Mouse (Mus musculus): ENCODE measurements around the gene Dedd.

Gene Dedd

GRCm38 (mm10) chr1:171309321-171309720 lies 19.6 kb upstream of the Dedd start:
- in situ Hi-C loops (cut with MboI, MseI): no loop called here

GRCm38 (mm10) chr1:171319748-171320147 lies 9.2 kb upstream of the Dedd start:
- in situ Hi-C loops (cut with MboI, MseI): no loop called here

- in situ Hi-C loops (cut with MboI, MseI): no loop called here
Observed at GRCm38 (mm10) chr1:171320151-171320550, 8.8 kb upstream of the Dedd start.

GRCm38 (mm10) chr1:171321415-171321814 lies 7.5 kb upstream of the Dedd start:
- in situ Hi-C loops (cut with MboI, MseI): no loop called here

- in situ Hi-C loops (cut with MboI, MseI): no loop called here
Observed at GRCm38 (mm10) chr1:171322012-171322411, 6.9 kb upstream of the Dedd start.

- in situ Hi-C loops (cut with MboI, MseI): loop anchor here (5.0 kb wide), 1 partner anchor 62 kb away; the partner anchor contains the start of gene Arhgap30
Observed at GRCm38 (mm10) chr1:171325571-171325970, 3.4 kb upstream of the Dedd start.

GRCm38 (mm10) chr1:171326588-171326987 lies 2.4 kb upstream of the Dedd start:
- in situ Hi-C loops (cut with MboI, MseI): loop anchor here (5.0 kb wide), 1 partner anchor 61 kb away; the partner anchor contains the start of gene Arhgap30

GRCm38 (mm10) chr1:171328244-171328643 lies 701 bp upstream of the Dedd start:
- in situ Hi-C loops (cut with MboI, MseI): loop anchor here (5.0 kb wide), 1 partner anchor 59 kb away; the partner anchor contains the start of gene Arhgap30

GRCm38 (mm10) chr1:171329433-171330215 lies 679 bp downstream of the Dedd start:
- in situ Hi-C loops (cut with MboI, MseI): loop anchor here (5.0 kb wide), 1 partner anchor 58 kb away; the partner anchor contains the start of gene Arhgap30

GRCm38 (mm10) chr1:171330216-171330560 lies 1.2 kb downstream of the Dedd start:
- in situ Hi-C loops (cut with MboI, MseI): no loop called here

- in situ Hi-C loops (cut with MboI, MseI): no loop called here
Observed at GRCm38 (mm10) chr1:171342262-171343207, 13.6 kb downstream of the Dedd start.

- in situ Hi-C loops (cut with MboI, MseI): no loop called here
Observed at GRCm38 (mm10) chr1:171343922-171344677, 15.2 kb downstream of the Dedd start.

- in situ Hi-C loops (cut with MboI, MseI): no loop called here
Observed at GRCm38 (mm10) chr1:171344715-171345114, 15.8 kb downstream of the Dedd start.

GRCm38 (mm10) chr1:171345225-171346094 lies 16.5 kb downstream of the Dedd start, which contains the start of the genes Nit1 and Pfdn2:
Nit1 (minus strand) TSS chr1:171345646.
Pfdn2 (plus strand) TSS chr1:171345670.
- in situ Hi-C loops (cut with MboI, MseI): no loop called here

GRCm38 (mm10) chr1:171346095-171346450 lies 17.1 kb downstream of the Dedd start:
- in situ Hi-C loops (cut with MboI, MseI): no loop called here

- in situ Hi-C loops (cut with MboI, MseI): no loop called here
Observed at GRCm38 (mm10) chr1:171348665-171349064, 19.7 kb downstream of the Dedd start.

GRCm38 (mm10) chr1:171349210-171349609 lies 20.3 kb downstream of the Dedd start:
- in situ Hi-C loops (cut with MboI, MseI): no loop called here

- in situ Hi-C loops (cut with MboI, MseI): no loop called here
Observed at GRCm38 (mm10) chr1:171355812-171356340, 26.9 kb downstream of the Dedd start.

GRCm38 (mm10) chr1:171356814-171357213 lies 27.9 kb downstream of the Dedd start:
- in situ Hi-C loops (cut with MboI, MseI): no loop called here

- in situ Hi-C loops (cut with MboI, MseI): no loop called here
Observed at GRCm38 (mm10) chr1:171358421-171358820, 29.5 kb downstream of the Dedd start.
